In genomic region chr10:79932736-79933135, GRCm38 (mm10) we compare ENCODE assay signal across 8 mouse cellular contexts. TPM values are rescaled to one million over a fixed set of nuclear protein-coding genes. Genes with fewer than 3 reads are reported as not detected.
A peak's percentile ranks its signal among the peaks of the same experiment; 100 is the strongest.
DNase-seq lines count a peak whose midpoint lies in the region; ATAC-seq and TF ChIP-seq lines count a peak whose summit lies in the region.

No protein-coding gene starts in this region.

- WGBS in kidney, adult 2 months = 25% methylated on average over 8 of the region's 8 CpGs
- WGBS in stomach, embryonic 16.5 days = 18% methylated on average over 8 of the region's 8 CpGs

- no peaks in the 10 kb centered on the region for H3K9me3 ChIP-seq in stomach, embryonic 16.5 days (replicated peaks; ENCODE audit: control insufficient read depth, low read length)

- no peak for TF ChIP-seq POLR2A in kidney, adult 2 months (IDR thresholded peaks at IDR 0.05; ENCODE audit: low read depth, low read length)

- peak; percentile 5; the same call in 1 of the 2 replicates for ATAC-seq in stomach, embryonic 16.5 days (ENCODE audit: insufficient read depth, low FRiP score)

- no peak overlapping the region for H3K4me3 ChIP-seq in kidney, adult 2 months (ENCODE audit: insufficient read depth, low read depth, low read length)
- H3K4me3 ChIP-seq in stomach, embryonic 16.5 days (replicated peaks; ENCODE audit: low read length) = no peak overlapping the region

- DNase-seq in left cerebral cortex, postnatal 10 days (ENCODE audit: extremely low spot score in 1 of 2, low spot score in 2 of 2) = peak; percentile 58 to 93
- no peak for DNase-seq in left cerebral cortex, adult 8-10 months (ENCODE audit: low spot score in 2 of 2)
- peak; percentile 79 for DNase-seq in cerebellum, adult 9-11 months
- DNase-seq in heart, adult 9 months (ENCODE audit: low spot score in 2 of 2) = peak; percentile 77 to 84
- DNase-seq in kidney, adult 2 months = peak; percentile 73
- peak; percentile 89 for DNase-seq in lung, postnatal 10 days
- DNase-seq in urinary bladder, adult 2 months (ENCODE audit: low spot score) = no peak

- no peaks in the 10 kb centered on the region for H3K27me3 ChIP-seq in kidney, adult 2 months (replicated peaks; ENCODE audit: control insufficient read depth, insufficient read depth, low read length)
- no peaks in the 10 kb centered on the region for H3K27me3 ChIP-seq in stomach, embryonic 16.5 days (ENCODE audit: control insufficient read depth, insufficient read depth, low read length)

- H3K9ac ChIP-seq in stomach, embryonic 16.5 days (ENCODE audit: low read length) = peak overlapping the region; percentile 54

- peak overlapping the region; percentile 27; the same call in 1 of the 2 replicates for H3K4me2 ChIP-seq in stomach, embryonic 16.5 days (ENCODE audit: low read depth, low read length)

- peaks cover 40% of the 10 kb centered on the region for H3K4me1 ChIP-seq in kidney, adult 2 months (ENCODE audit: control insufficient read depth, insufficient read depth, low read length)
- H3K4me1 ChIP-seq in stomach, embryonic 16.5 days (ENCODE audit: control insufficient read depth, insufficient read depth, low read length) = peaks cover 63% of the 10 kb centered on the region

- H3K36me3 ChIP-seq in kidney, adult 2 months (ENCODE audit: control insufficient read depth, insufficient read depth, low read length) = no peaks in the 10 kb centered on the region
- H3K36me3 ChIP-seq in stomach, embryonic 16.5 days (ENCODE audit: control insufficient read depth, insufficient read depth, low read length) = peaks cover 13% of the 10 kb centered on the region; the same call in 1 of the 2 replicates

- TF ChIP-seq CTCF in kidney, adult 2 months (conservative IDR thresholded peaks at IDR 0.05; ENCODE audit: insufficient read depth, insufficient read length, low read depth, low read length) = no peak

- intact Hi-C loops in left cerebral cortex, postnatal 10 days (cut with DNase I) = no loop called here

- no peak overlapping the region for H3K27ac ChIP-seq in kidney, adult 2 months (ENCODE audit: insufficient read depth, low read depth, low read length)
- peak overlapping the region; percentile 73 for H3K27ac ChIP-seq in stomach, embryonic 16.5 days (ENCODE audit: low read length)

RNA-seq across cellular contexts. Expression of gene Arid3a, which starts 5.9 kb away (rescaled TPM):
- total RNA-seq in left cerebral cortex, postnatal 10 days (2021) = 1 to 10 TPM; 6.0 to 7.1 TPM
- total RNA-seq in left cerebral cortex, adult 8-10 months (2022) = 1 to 10 TPM; 5.0 to 7.8 (median 7.5) TPM
- 6.7 and 8.1 TPM in 2 replicates for polyA plus RNA-seq in kidney, adult 2 months (2012; rRNA removed)
- polyA plus RNA-seq in stomach, embryonic 16.5 days (2015; fragmentation: Nextera tagmentation; extraction: Ambion mirVana) = 4.9 and 5.2 TPM in 2 replicates
- polyA plus RNA-seq in urinary bladder, adult 2 months (2012; rRNA removed) = 3.8 and 4.1 TPM in 2 replicates

RNA-seq across cellular contexts. Expression of gene R3hdm4, which starts 11.7 kb away (rescaled TPM):
- 100 to 1,000 TPM; 389 to 406 TPM for total RNA-seq in left cerebral cortex, postnatal 10 days (2021)
- total RNA-seq in left cerebral cortex, adult 8-10 months (2022) = 100 to 1,000 TPM; 312 to 357 (median 346) TPM
- 146 and 154 TPM in 2 replicates for polyA plus RNA-seq in kidney, adult 2 months (2012; rRNA removed)
- 160 and 176 TPM in 2 replicates for polyA plus RNA-seq in stomach, embryonic 16.5 days (2015; fragmentation: Nextera tagmentation; extraction: Ambion mirVana)
- polyA plus RNA-seq in urinary bladder, adult 2 months (2012; rRNA removed) = 140 and 147 TPM in 2 replicates

RNA-seq across cellular contexts. Expression of gene Kiss1r, which starts 16.0 kb away (rescaled TPM):
- total RNA-seq in left cerebral cortex, postnatal 10 days (2021) = 1 to 10 TPM; 6.8 to 8.4 TPM
- 1 to 10 TPM; 5.8 to 8.3 (median 6.4) TPM for total RNA-seq in left cerebral cortex, adult 8-10 months (2022)
- polyA plus RNA-seq in kidney, adult 2 months (2012; rRNA removed) = 5.6 and 9.2 TPM in 2 replicates
- 0.89 and 0.97 TPM in 2 replicates for polyA plus RNA-seq in stomach, embryonic 16.5 days (2015; fragmentation: Nextera tagmentation; extraction: Ambion mirVana)
- 5.5 and 5.7 TPM in 2 replicates for polyA plus RNA-seq in urinary bladder, adult 2 months (2012; rRNA removed)

RNA-seq across cellular contexts. Expression of gene Gm26602, which starts 22.1 kb away (rescaled TPM):
- not detected for total RNA-seq in left cerebral cortex, postnatal 10 days (2021)
- total RNA-seq in left cerebral cortex, adult 8-10 months (2022) = not detected
- not detected in 2 replicates for polyA plus RNA-seq in kidney, adult 2 months (2012; rRNA removed)
- polyA plus RNA-seq in stomach, embryonic 16.5 days (2015; fragmentation: Nextera tagmentation; extraction: Ambion mirVana) = 4.1 TPM in 1 of 2 replicates, not detected in the other
- polyA plus RNA-seq in urinary bladder, adult 2 months (2012; rRNA removed) = not detected in 2 replicates

RNA-seq across cellular contexts. Expression of gene Med16, which starts 24.0 kb away (rescaled TPM):
- 10 to 100 TPM; 55.4 to 61.9 TPM for total RNA-seq in left cerebral cortex, postnatal 10 days (2021)
- 10 to 100 TPM; 51.9 to 68.0 (median 61.4) TPM for total RNA-seq in left cerebral cortex, adult 8-10 months (2022)
- polyA plus RNA-seq in kidney, adult 2 months (2012; rRNA removed) = 57.1 and 75.4 TPM in 2 replicates
- 39.6 and 42.3 TPM in 2 replicates for polyA plus RNA-seq in stomach, embryonic 16.5 days (2015; fragmentation: Nextera tagmentation; extraction: Ambion mirVana)
- polyA plus RNA-seq in urinary bladder, adult 2 months (2012; rRNA removed) = 31.7 and 40.9 TPM in 2 replicates

Comparison
In these comparisons a context has a peak if more than half of its experiments do, and no peak if none do; other contexts are left out.
1. DNase-seq: peak in left cerebral cortex, postnatal 10 days (2 of 2), cerebellum, adult 9-11 months (single experiment), heart, adult 9 months (2 of 2), kidney, adult 2 months (single experiment) and lung, postnatal 10 days (single experiment); none in left cerebral cortex, adult 8-10 months (0 of 2) and urinary bladder, adult 2 months (single experiment).